Mouse (Mus musculus) ES-E14 (cell line): ENCODE measurements around the gene Trmt10c.

Source experiments
- CHD2 ChIP-seq: IDR thresholded peaks from 2 replicates; pipeline ENCODE4 v1.6.1; 2014; ENCODE audit warnings: mild to moderate bottlenecking, low read depth, low read length, inconsistent platforms
- HCFC1 ChIP-seq: IDR thresholded peaks from 2 replicates; pipeline ENCODE4 v1.6.1; 2012; ENCODE audit warnings: low read length, inconsistent platforms, borderline replicate concordance; ENCODE audit not compliant: insufficient read depth
- ZC3H11A ChIP-seq: IDR thresholded peaks from 2 replicates; pipeline ENCODE4 v1.6.1; 2012; ENCODE audit warnings: low read depth, mild to moderate bottlenecking, inconsistent platforms, low read length, borderline replicate concordance

DNA sequence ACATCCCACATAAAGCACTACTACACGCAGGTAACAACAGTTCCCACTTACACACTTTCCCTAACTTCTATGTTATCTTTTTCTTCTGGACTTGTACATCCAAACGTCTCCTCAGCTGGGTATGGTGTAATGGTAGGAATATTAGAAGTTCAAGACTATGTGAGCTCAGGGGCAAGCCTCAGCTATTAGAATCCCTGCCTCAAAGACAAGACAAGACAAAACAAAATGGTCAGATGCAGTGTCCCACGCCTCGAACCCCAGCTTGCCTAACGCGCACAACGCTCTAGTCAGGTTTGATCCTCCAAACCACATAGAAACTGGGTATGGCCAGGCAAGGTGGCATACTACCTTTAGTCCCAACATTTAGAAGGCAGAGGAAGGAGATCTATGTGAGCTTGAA is 18.0 kb downstream of the Trmt10c start:
- TF ChIP-seq HCFC1: no peak
- no peak for TF ChIP-seq CHD2
- TF ChIP-seq ZC3H11A: no peak
